Mouse (Mus musculus) brown adipose tissue, adult 24 weeks (tissue): Measurements from ENCODE around the gene Cygb. TPM values are rescaled to one million over a fixed set of nuclear protein-coding genes. Genes with fewer than 3 reads are reported as not detected.
"Not testable (repeated sequence)": the region's sequence is repeated elsewhere in the genome, so short reads cannot be mapped to it uniquely, and the experiment has no call there.

Experiments
- H3K27ac ChIP-seq: fragments of 200-500 bp; replicated peaks from 2 replicates; pipeline ENCODE4 v1.5.1; 2012; ENCODE audit warnings: low read depth, mild to moderate bottlenecking, low read length
- H3K4me1 ChIP-seq: fragments of 200-500 bp; 2 replicates; pipeline ENCODE4 v1.6.1; 2012; ENCODE audit warnings: low read length, mixed read lengths; ENCODE audit not compliant: control insufficient read depth, insufficient read depth, insufficient read length
- H3K4me3 ChIP-seq: fragments of 200-500 bp; 2 replicates; pipeline ENCODE4 v1.5.1; 2012; ENCODE audit warnings: low read depth, mild to moderate bottlenecking, low read length, moderate library complexity; ENCODE audit not compliant: insufficient read depth
- polyA plus RNA-seq: library from polyadenylated mRNA; stranded (reverse); fragments of >200 nt; gene quantifications from 2 replicates; pipeline ENCODE4 v1.2.4, GENCODE M21; 2012; ENCODE audit not compliant: missing spikeins, insufficient read depth, insufficient read length

Gene Cygb
- polyA plus RNA-seq, 1 experiment: 18.7 TPM

- Histone ChIP-seq H3K4me3 (no peak overlapping the region), H3K4me1 (no peaks in the 10 kb centered on the region; the same call in 1 of the 2 replicates), H3K27ac (0 out of 2 replicates have a peak overlapping the region, but pooled peaks have one; percentile 27)
These were observed 11.2 kb downstream of the Cygb start for GRCm38 (mm10) chr11:116642681-116643578.

GRCm38 (mm10) chr11:116641731-116642130, 12.4 kb downstream of the Cygb start:
- H3K27ac ChIP-seq: no peak overlapping the region
- H3K4me3 ChIP-seq: no peak overlapping the region
- H3K4me1 ChIP-seq: no peaks in the 10 kb centered on the region; the same call in 1 of the 2 replicates

GRCm38 (mm10) chr11:116641168-116641567, 12.9 kb downstream of the Cygb start:
- Histone ChIP-seq H3K4me1 (no peaks in the 10 kb centered on the region; the same call in 1 of the 2 replicates), H3K27ac (no peak overlapping the region)

DNA sequence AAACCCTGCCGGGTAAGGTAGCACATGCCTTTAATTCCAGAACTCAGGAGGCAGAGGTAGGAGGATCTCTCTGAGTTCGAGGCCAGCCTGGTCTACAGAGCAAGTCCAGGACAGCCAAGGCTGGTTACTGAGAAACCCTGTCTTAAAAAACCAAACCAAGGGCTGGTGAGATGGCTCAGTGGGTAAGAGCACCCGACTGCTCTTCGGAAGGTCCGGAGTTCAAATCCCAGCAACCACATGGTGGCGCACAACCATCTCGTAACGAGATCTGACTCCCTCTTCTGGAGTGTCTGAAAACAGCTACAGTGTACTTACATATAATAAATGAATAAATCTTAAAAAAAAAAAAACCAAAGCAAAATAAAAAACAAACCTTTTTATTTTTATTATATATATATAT, 17.5 kb downstream of the Cygb start:
- H3K4me1 ChIP-seq, H3K27ac ChIP-seq, H3K4me3 ChIP-seq: not testable (repeated sequence)

More at GRCm38 (mm10) chr11:116641168-116641567, 12.9 kb downstream of the Cygb start:
- H3K4me3 ChIP-seq: no peak overlapping the region

- no peak overlapping the region for H3K27ac ChIP-seq
- no peak overlapping the region for H3K4me3 ChIP-seq
These were observed 21.2 kb downstream of the Cygb start for GRCm38 (mm10) chr11:116632962-116633361.

GRCm38 (mm10) chr11:116630171-116630965, 23.7 kb downstream of the Cygb start:
- no peaks in the 10 kb centered on the region for H3K4me1 ChIP-seq
- H3K4me3 ChIP-seq: no peak overlapping the region
- peak overlapping the region; percentile 26; the same call in 1 of the 2 replicates for H3K27ac ChIP-seq

More at GRCm38 (mm10) chr11:116632962-116633361, 21.2 kb downstream of the Cygb start:
- H3K4me1 ChIP-seq: no peaks in the 10 kb centered on the region

- Histone ChIP-seq H3K4me1 (no peaks in the 10 kb centered on the region), H3K27ac (no peak overlapping the region), H3K4me3 (no peak overlapping the region)
These were observed 24.6 kb downstream of the Cygb start for GRCm38 (mm10) chr11:116629472-116629871.

GRCm38 (mm10) chr11:116628712-116629111, 25.4 kb downstream of the Cygb start:
- H3K27ac ChIP-seq: no peak overlapping the region
- no peaks in the 10 kb centered on the region for H3K4me1 ChIP-seq
- H3K4me3 ChIP-seq: no peak overlapping the region

DNA sequence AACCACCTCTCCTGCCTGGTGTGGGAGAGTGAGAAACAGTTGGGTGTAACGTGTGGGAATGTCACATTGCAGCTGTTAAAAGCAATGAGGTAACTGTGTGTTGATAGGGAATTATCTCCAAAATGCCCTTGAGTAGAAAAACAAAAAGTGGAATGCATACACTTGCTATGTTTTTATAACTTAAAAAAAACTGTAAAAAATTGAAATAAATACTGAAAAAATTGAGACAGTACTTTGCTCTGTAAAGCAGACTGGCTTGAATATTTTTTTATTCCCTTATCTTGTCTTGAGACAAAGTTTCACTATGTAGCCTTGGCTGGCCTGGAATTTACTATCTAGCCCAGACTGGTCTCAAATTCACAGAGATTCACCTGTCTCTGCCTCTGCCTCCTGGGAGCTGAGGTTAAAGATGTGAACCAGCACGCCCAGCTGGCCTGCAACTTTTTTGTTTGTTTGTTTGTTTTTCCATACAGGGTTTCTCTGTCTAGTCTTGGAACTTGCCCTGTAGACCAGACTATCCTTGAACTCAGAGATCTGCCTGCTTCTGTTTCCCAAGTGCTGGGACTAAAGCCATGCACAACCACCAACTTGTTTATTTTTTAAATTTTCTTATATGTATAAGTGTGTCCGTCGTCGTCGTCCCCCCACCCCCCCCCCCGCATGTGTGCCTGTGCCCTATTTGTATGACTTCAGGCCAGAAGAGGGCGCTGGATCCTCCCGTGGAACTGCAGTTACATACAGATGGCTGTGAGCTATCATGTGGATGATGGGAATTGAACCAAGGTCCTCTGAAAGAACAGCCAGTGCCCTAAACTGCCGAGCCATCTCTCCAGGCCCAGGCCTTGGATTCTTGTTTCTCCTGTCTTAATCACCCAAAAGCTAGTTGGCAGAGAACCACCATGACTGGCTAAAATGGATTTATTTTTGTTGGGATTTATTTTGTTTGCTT, 26.8 kb downstream of the Cygb start:
- Histone ChIP-seq H3K4me3 (no peak overlapping the region), H3K4me1 (peaks cover 10% of the 10 kb centered on the region), H3K27ac (no peak overlapping the region)

GRCm38 (mm10) chr11:116626299-116627071, 27.6 kb downstream of the Cygb start, which contains the start of gene Rhbdf2:
Rhbdf2 (minus strand) TSS chr11:116627019.
- Histone ChIP-seq H3K4me1 (peaks cover 19% of the 10 kb centered on the region), H3K4me3 (no peak within 1 kb of the TSS), H3K27ac (no peak within 1 kb of the TSS)

- Histone ChIP-seq H3K27ac (no peak overlapping the region), H3K4me1 (peaks cover 27% of the 10 kb centered on the region), H3K4me3 (no peak overlapping the region)
These were observed 28.8 kb downstream of the Cygb start for GRCm38 (mm10) chr11:116625081-116626000.

- H3K27ac ChIP-seq: peak overlapping the region; percentile 91
- H3K4me1 ChIP-seq: peaks cover 35% of the 10 kb centered on the region
- H3K4me3 ChIP-seq: peak overlapping the region; percentile 95
These were observed 29.8 kb downstream of the Cygb start for GRCm38 (mm10) chr11:116624131-116624832.
